Mouse (Mus musculus) cortical plate, adult 2 months (tissue): ENCODE results near the gene Slain2.

Experiments used
- CTCF ChIP-seq: fragments of 200-500 bp; IDR thresholded peaks from 2 replicates; pipeline ENCODE4 v1.5.1; 2011; ENCODE audit warnings: mild to moderate bottlenecking, control low read depth, low read length; ENCODE audit not compliant: insufficient read depth; ENCODE audit errors: extremely low read depth
- POLR2A ChIP-seq: fragments of 200-500 bp; IDR thresholded peaks from 2 replicates; pipeline ENCODE4 v1.6.1; 2011; ENCODE audit warnings: mild to moderate bottlenecking, low read length, control low read depth; ENCODE audit not compliant: insufficient read depth; ENCODE audit errors: extremely low read depth

DNA sequence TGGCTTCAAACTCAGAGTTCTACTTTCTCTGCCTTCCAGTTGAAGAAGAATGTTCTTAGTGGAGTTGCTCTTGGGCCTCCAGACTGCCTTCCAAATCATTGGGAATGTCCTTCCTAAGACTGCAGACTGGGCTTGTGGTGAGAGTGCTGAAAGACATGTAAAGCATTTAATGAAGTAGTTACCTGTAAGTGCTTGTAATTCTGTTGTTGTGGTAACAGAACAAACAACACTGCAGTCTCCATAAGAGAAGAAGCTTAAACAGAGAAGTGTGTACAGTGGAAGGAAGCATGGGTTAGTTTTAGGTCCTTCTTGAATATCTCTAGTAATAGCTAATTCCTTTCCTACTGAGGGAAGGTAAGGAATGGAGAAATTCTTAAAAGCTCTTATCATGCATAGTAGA, 13.0 kb downstream of the Slain2 start:
- TF ChIP-seq CTCF: no peak
- no peak for TF ChIP-seq POLR2A
